Mouse (Mus musculus) cerebellum, adult 8-10 months (tissue): Measurements from ENCODE around the gene Slc22a23.

Experiments
- DNase-seq: peaks from one replicate; pipeline ENCODE4 v3.0.0; 2022

Slc22a23 gene

GRCm38 (mm10) chr13:34130226-34130731 lies 214.7 kb downstream of the Slc22a23 start, which contains the start of gene Tubb2b:
Gene Tubb2b, minus strand, starts transcription at chr13:34130466.
- DNase-seq: no peak

DNA sequence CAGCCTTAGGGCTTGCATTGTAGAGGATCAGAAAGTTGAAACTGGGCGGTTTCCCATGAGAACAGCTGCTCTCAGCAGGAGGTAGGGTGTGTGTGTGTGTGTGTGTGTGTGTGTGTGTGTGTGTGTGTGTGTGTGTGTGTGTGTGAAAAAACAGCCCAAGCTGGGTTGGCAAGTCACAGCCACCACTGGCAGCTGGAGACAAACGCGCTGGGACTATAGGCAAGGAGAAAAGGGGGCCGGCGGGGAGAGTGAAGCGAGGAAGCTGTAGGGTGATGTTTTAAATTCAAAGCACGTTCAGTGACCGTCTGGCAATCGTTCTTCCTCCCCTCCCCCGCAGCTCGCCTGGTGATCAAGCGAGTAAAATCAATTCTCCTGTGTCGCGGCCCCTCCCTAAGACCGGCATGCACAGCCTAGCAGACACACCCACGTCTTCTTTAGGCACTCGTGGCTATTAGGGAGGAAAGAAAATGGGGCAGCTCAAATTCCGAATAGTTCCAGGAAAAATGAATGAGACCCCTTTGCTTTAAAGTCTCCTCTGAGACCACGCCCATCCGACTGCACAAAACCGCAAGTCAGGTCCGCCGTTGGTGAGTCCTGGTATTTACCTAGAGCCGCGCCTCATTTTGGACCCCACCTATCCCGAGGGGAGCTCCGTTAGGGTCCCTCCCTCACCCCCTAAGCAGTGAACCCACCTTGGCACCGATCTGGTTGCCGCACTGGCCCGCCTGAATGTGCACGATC lies 215.3 kb downstream of the Slc22a23 start:
- DNase-seq: no peak
